Mouse (Mus musculus) left cerebral cortex, adult 2 months (tissue): Measurements from ENCODE around the gene Vopp1. TPM values are rescaled to one million over a fixed set of nuclear protein-coding genes. Genes with fewer than 3 reads are reported as not detected.

Experiments used
- DNase-seq, 2 experiments: peaks; one replicate each; pipeline ENCODE4 v3.0.0; 2021 to 2022; ENCODE audit warnings: low spot score in 2 of 2, mixed read lengths in 1 of 2; ENCODE audit errors: extremely low spot score in 1 of 2
- H3K27ac ChIP-seq: fragments of 200-600 bp; 2 replicates; pipeline ENCODE4 v1.8.1; 2022
- H3K4me3 ChIP-seq: fragments of 200-600 bp; 2 replicates; pipeline ENCODE4 v1.8.1; 2022
- CTCF ChIP-seq: fragments of 200-600 bp; IDR thresholded peaks from 2 replicates; pipeline ENCODE4 v1.8.1; 2022; ENCODE audit warnings: antibody characterized with exemption, mild to moderate bottlenecking, moderate library complexity
- intact Hi-C: fragments of 180-260 bp; cut with DNase I; formaldehyde crosslinking; loops from one replicate; pipeline ENCODE4 v1.15.1; 2025
- total RNA-seq, 2 experiments: library from RNA; stranded (reverse); gene quantifications; 2 replicates each; pipeline ENCODE4 v1.2.3; 2021

Vopp1 gene
- total RNA-seq, 2 experiments from 2014 or later = 123 to 130 TPM

DNA sequence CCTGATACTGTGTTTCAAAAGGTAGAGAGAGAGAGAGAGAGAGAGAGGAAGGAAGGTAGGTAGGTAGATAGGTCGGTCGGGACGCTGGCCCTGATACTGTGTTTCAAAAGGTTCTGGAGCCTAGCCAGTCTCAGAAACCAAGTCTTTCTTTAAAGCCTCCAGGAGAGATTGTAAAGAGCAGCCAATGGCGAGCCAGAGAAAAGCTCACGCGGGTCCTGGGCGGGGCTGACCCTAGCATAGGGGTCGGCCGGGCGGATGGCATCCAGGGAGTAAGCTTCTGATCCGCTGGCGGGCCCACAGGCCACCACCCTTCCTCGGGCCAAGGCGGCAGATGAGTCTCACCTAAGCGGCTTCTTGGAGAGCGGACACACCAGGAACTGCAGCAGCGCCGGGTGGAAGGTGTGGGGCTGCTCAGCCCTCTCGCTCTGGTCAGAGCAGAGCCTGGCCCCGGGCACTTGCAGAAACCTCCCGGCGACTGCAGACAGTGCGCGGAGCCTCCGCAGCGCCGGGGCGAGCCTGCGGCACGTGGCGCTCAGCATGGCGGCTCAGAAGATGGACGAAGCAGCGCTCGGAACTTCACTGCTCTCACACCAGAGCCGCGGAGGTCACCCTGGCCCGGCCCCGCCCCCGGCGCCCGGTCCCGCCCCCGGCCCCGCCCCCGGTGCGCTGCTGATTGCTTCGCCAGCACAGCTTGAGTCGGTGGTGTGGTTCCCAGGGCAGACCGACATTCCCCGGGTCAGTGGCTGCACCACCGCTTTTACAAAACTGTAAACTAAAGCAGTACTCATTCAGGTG is 133.3 kb downstream of the Vopp1 start, which contains the start of gene Pyurf:
TSS of gene Pyurf (minus strand) at position 612 of the 795 bp plus-strand sequence.
- Histone ChIP-seq H3K27ac (peak within 1 kb of the TSS; percentile 96), H3K4me3 (peak within 1 kb of the TSS; percentile 70)
- intact Hi-C loops = loop anchor here (5.0 kb wide), 1 partner anchor 894 kb away; the partner anchor contains the start of gene Kbtbd2
- DNase-seq = peak; percentile 79 to 83
- TF ChIP-seq CTCF = peak; percentile 9; the same call in 1 of the 2 replicates

DNA sequence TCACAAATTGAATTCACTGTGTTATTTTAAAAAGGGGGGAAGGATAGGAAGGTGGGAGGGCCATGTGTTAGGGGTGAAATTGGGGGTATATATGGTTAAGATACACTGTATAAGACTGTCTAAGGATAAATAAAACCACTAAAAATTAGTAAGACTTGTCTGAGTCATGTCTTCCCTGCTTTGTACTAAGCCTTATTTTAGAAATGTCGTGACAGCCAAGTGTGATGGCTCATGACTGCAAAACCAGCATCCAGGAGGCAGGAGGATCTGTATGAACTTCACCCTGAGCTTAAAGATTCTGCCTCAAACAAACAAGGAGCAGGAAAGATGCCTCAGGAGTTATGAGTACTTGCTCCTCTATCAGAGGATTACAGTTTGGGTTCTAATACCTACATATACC is 140.8 kb downstream of the Vopp1 start:
- H3K4me3 ChIP-seq = no peak overlapping the region
- intact Hi-C loops = loop anchor here (1.0 kb wide), 1 partner anchor 76 kb away; no protein-coding TSS in a partner anchor
- peak overlapping the region; percentile 57 for H3K27ac ChIP-seq
- TF ChIP-seq CTCF = no peak
- DNase-seq = peak in 1 of 2 experiments; percentile 8

Other genes with a start within 250 kb of the Vopp1 start
- gene Herc6, start 244.2 kb downstream of the Vopp1 start, total RNA-seq = 10 to 100 TPM; 12.4 to 18.6 TPM
- 1 to 10 TPM; 9.0 to 9.8 TPM for gene Pyurf, start 133.1 kb downstream of the Vopp1 start, total RNA-seq
- 100 to 1,000 TPM; 100 to 111 TPM for gene Lancl2, start 122.6 kb downstream of the Vopp1 start, total RNA-seq
- gene Vmn1r21, start 25.2 kb upstream of the Vopp1 start, total RNA-seq = not detected
- gene Vmn1r22, start 82.9 kb upstream of the Vopp1 start, total RNA-seq = not detected
- not detected for gene Vmn1r23, start 101.7 kb upstream of the Vopp1 start, total RNA-seq
- not detected for gene Vmn1r24, start 136.3 kb upstream of the Vopp1 start, total RNA-seq
- not detected for gene Vmn1r25, start 155.7 kb upstream of the Vopp1 start, total RNA-seq
- gene Vmn1r26, start 190.0 kb upstream of the Vopp1 start, total RNA-seq = not detected